Comparison of ENCODE assay signal across 10 mouse cellular contexts in genomic region chr15:63996530-63996929, GRCm38 (mm10).
DNase-seq lines count a peak whose midpoint lies in the region; ATAC-seq and TF ChIP-seq lines count a peak whose summit lies in the region.
"Had no signal": no experiment of that assay in that cellular context is flagged by ENCODE, and none has a peak within 500 bp of the region (broad histone marks: within the 10 kb centered on the region; RNA-seq: fewer than 3 reads in every experiment).

No protein-coding gene starts in this region.

- 60% methylated on average over 2 of the region's 2 CpGs for WGBS in forebrain, embryonic 15.5 days
- whole genome bisulfite sequencing in liver, embryonic 14.5 days (ENCODE audit: insufficient replicate concordance) = 56% methylated on average over 2 of the region's 2 CpGs

- peak overlapping the region; percentile 93 for H3K4me3 ChIP-seq in erythroblast, embryonic 14.5 days (replicated peaks)
- H3K4me3 ChIP-seq in C2C12 (ENCODE audit: insufficient read depth, poor library complexity, severe bottlenecking) = peak overlapping the region; percentile 97
- peak overlapping the region; percentile 66 for H3K4me3 ChIP-seq in forebrain, embryonic 15.5 days
- H3K4me3 ChIP-seq in liver, embryonic 14.5 days (ENCODE audit: insufficient read depth in 1 of 2, low read depth in 2 of 2, low read length in 2 of 2) = peak overlapping the region; percentile 74 to 96; a peak in 3 of 4 replicates

- no peak for DNase-seq in liver, embryonic 14.5 days (ENCODE audit: low read depth in 3 of 3, low spot score in 3 of 3)
- DNase-seq in adrenal gland, postnatal 4 days (ENCODE audit: low spot score in 2 of 2) = no peak
- no peak for DNase-seq in frontal cortex, postnatal 36 days (ENCODE audit: low spot score in 2 of 2)
- DNase-seq: adrenal gland, postnatal 36 days; lung, postnatal 4 days had no signal

- H3K27me3 ChIP-seq in erythroblast, embryonic 14.5 days (ENCODE audit: control insufficient read depth) = no peaks in the 10 kb centered on the region
- H3K27me3 ChIP-seq in C2C12 (ENCODE audit: control insufficient read depth, insufficient read depth, insufficient read length) = no peaks in the 10 kb centered on the region
- no peaks in the 10 kb centered on the region for H3K27me3 ChIP-seq in forebrain, embryonic 15.5 days
- no peaks in the 10 kb centered on the region for H3K27me3 ChIP-seq in liver, embryonic 14.5 days (ENCODE audit: control insufficient read depth, insufficient read depth, low read length)

- H3K4me2 ChIP-seq in forebrain, embryonic 15.5 days (replicated peaks) = peak overlapping the region; percentile 55
- peak overlapping the region; percentile 73 for H3K4me2 ChIP-seq in liver, embryonic 14.5 days (ENCODE audit: low read depth)

- H3K79me3 ChIP-seq in C2C12 (ENCODE audit: low read depth) = peaks cover 57% of the 10 kb centered on the region

- no peak for ATAC-seq in erythroblast, adult 5-6 weeks (replicated peaks; ENCODE audit: low FRiP score, poor library complexity, severe bottlenecking)
- no peak for ATAC-seq in forebrain, embryonic 15.5 days (replicated peaks)
- ATAC-seq in liver, embryonic 14.5 days (ENCODE audit: insufficient read depth) = no peak
- ATAC-seq in megakaryocyte progenitor cell, adult 5-6 weeks (replicated peaks; ENCODE audit: poor library complexity) = no peak

- H3K9me3 ChIP-seq in erythroblast, embryonic 14.5 days (ENCODE audit: control insufficient read depth, low read length) = no peaks in the 10 kb centered on the region
- no peaks in the 10 kb centered on the region for H3K9me3 ChIP-seq in forebrain, embryonic 15.5 days
- H3K9me3 ChIP-seq in liver, embryonic 14.5 days (ENCODE audit: control insufficient read depth, low read length) = no peaks in the 10 kb centered on the region

- peaks cover 23% of the 10 kb centered on the region for H3K4me1 ChIP-seq in erythroblast, embryonic 14.5 days (ENCODE audit: control insufficient read depth)
- H3K4me1 ChIP-seq in forebrain, embryonic 15.5 days = peaks cover 34% of the 10 kb centered on the region
- H3K4me1 ChIP-seq in liver, embryonic 14.5 days (replicated peaks; ENCODE audit: control insufficient read depth in 2 of 2, insufficient read depth in 2 of 2, low read length in 1 of 2) = peaks cover 6 to 24% of the 10 kb centered on the region in 2 experiments

- H3K27ac ChIP-seq in forebrain, embryonic 15.5 days (replicated peaks) = no peak overlapping the region
- no peak overlapping the region for H3K27ac ChIP-seq in liver, embryonic 14.5 days

- H3K9ac ChIP-seq in forebrain, embryonic 15.5 days (replicated peaks) = peak overlapping the region; percentile 93; the same call in 1 of the 2 replicates
- H3K9ac ChIP-seq in liver, embryonic 14.5 days (replicated peaks) = peak overlapping the region; percentile 79

- no peak for TF ChIP-seq EP300 in liver, embryonic 14.5 days (IDR thresholded peaks at IDR 0.05; ENCODE audit: low read depth)

- H3ac ChIP-seq in C2C12 (ENCODE audit: control insufficient read depth, insufficient read length, low read depth) = peak overlapping the region; percentile 97

- peaks cover 61% of the 10 kb centered on the region for H3K79me2 ChIP-seq in C2C12 (ENCODE audit: control insufficient read depth, insufficient read depth)

- H3K36me3 ChIP-seq in erythroblast, embryonic 14.5 days (ENCODE audit: control insufficient read depth) = no peaks in the 10 kb centered on the region
- H3K36me3 ChIP-seq in C2C12 (ENCODE audit: control insufficient read depth, insufficient read depth) = peaks cover 3% of the 10 kb centered on the region
- H3K36me3 ChIP-seq in forebrain, embryonic 15.5 days = no peaks in the 10 kb centered on the region
- no peaks in the 10 kb centered on the region for H3K36me3 ChIP-seq in liver, embryonic 14.5 days (replicated peaks; ENCODE audit: control insufficient read depth, insufficient read depth, low read depth)

- no peak for TF ChIP-seq CTCF in C2C12 (IDR thresholded peaks at IDR 0.05; ENCODE audit: control insufficient read depth, insufficient read depth, insufficient read length)
- TF ChIP-seq CTCF in liver, embryonic 14.5 days (IDR thresholded peaks at IDR 0.05; ENCODE audit: low read depth) = no peak

TF ChIP-seq in C2C12, 6 proteins besides CTCF, POLR2A, EP300 and RAD21:
- TF ChIP-seq FOSL1 (IDR thresholded peaks at IDR 0.05; ENCODE audit: insufficient read depth, low read length, poor library complexity, severe bottlenecking) (no peak), CEBPB (IDR thresholded peaks at IDR 0.05; ENCODE audit: low read depth) (no peak), MYOD1 (IDR thresholded peaks at IDR 0.05; ENCODE audit: control insufficient read depth, insufficient read length, low read depth) (no peak), MAX (IDR thresholded peaks at IDR 0.05) (no peak), MYOG (IDR thresholded peaks at IDR 0.05; ENCODE audit: control insufficient read depth, extremely low read depth, insufficient read length) (no peak), USF1 (IDR thresholded peaks at IDR 0.05; ENCODE audit: low read depth) (no peak)
TF ChIP-seq in C2C12: peak in this region for 0.
